Mouse (Mus musculus) hindbrain, embryonic 14.5 days (tissue): ENCODE measurements around the gene Acot7. TPM values are rescaled to one million over a fixed set of nuclear protein-coding genes. Genes with fewer than 3 reads are reported as not detected.

ENCODE experiments used
- ATAC-seq: fragments of 200-750 bp; cut with Nextera tagmentation; 2 replicates; pipeline ENCODE4 v1.8.0; 2017; ENCODE audit warnings: moderate number of reproducible peaks, mild to moderate bottlenecking, moderate TSS enrichment, moderate library complexity; ENCODE audit not compliant: low FRiP score
- DNase-seq: peaks from one replicate; pipeline ENCODE4 v3.0.0-alpha.2; 2015; ENCODE audit warnings: low spot score
- H3K27ac ChIP-seq: fragments of 300-500 bp; sonication (generic); 2 replicates; pipeline ENCODE4 v1.5.1; 2014; ENCODE audit warnings: mild to moderate bottlenecking, moderate library complexity
- H3K27me3 ChIP-seq: fragments of 300-500 bp; sonication (generic); 2 replicates; pipeline ENCODE4 v1.6.1; 2014; ENCODE audit warnings: mild to moderate bottlenecking, low read length, mixed read lengths; ENCODE audit not compliant: control insufficient read depth, insufficient read depth
- H3K36me3 ChIP-seq: fragments of 300-500 bp; sonication (generic); replicated peaks from 2 replicates; pipeline ENCODE4 v1.6.1; 2014; ENCODE audit not compliant: control insufficient read depth, insufficient read depth
- H3K4me1 ChIP-seq: fragments of 300-500 bp; sonication (generic); replicated peaks from 2 replicates; pipeline ENCODE4 v1.6.1; 2014; ENCODE audit warnings: antibody characterized with exemption, low read length, mixed read lengths; ENCODE audit not compliant: control insufficient read depth, insufficient read depth
- H3K4me2 ChIP-seq: fragments of 300-500 bp; sonication (generic); replicated peaks from 2 replicates; pipeline ENCODE4 v1.6.1; 2014; ENCODE audit warnings: mild to moderate bottlenecking, moderate library complexity
- H3K4me3 ChIP-seq: fragments of 300-500 bp; sonication (generic); replicated peaks from 2 replicates; pipeline ENCODE4 v1.5.1; 2014; ENCODE audit warnings: mild to moderate bottlenecking, low read length
- H3K9ac ChIP-seq: fragments of 300-500 bp; sonication (generic); 2 replicates; pipeline ENCODE4 v1.6.1; 2014
- H3K9me3 ChIP-seq: fragments of 300-500 bp; sonication (generic); 2 replicates; pipeline ENCODE4 v1.6.1; 2016; ENCODE audit warnings: low read length; ENCODE audit not compliant: control insufficient read depth
- WGBS: fragments of 180-500 bp; shearing (Covaris S2); extraction: QIAGEN DNeasy Blood & Tissue Kit; methylation state at CpG from one replicate; pipeline ENCODE4 v1.1.7; 2014; 5-methylcytosine and 5-hydroxymethylcytosine counted together
- polyA plus RNA-seq: library from polyadenylated mRNA; unstranded; fragments of >200 nt; fragmentation: Nextera tagmentation; extraction: Ambion mirVana; gene quantifications from 2 replicates; pipeline ENCODE4 v1.2.1, GENCODE M21; 2014

Gene Acot7
- polyA plus RNA-seq, 1 experiment from 2014 or later = 352 TPM

GRCm38 (mm10) chr4:152192569-152192968 lies 14.6 kb downstream of the Acot7 start:
- Histone ChIP-seq H3K27me3 (no peaks in the 10 kb centered on the region), H3K4me1 (peaks cover 5% of the 10 kb centered on the region; the same call in 1 of the 2 replicates), H3K4me2 (no peak overlapping the region), H3K27ac (no peak overlapping the region), H3K9ac (no peak overlapping the region), H3K36me3 (no peaks in the 10 kb centered on the region; the same call in 1 of the 2 replicates), H3K4me3 (no peak overlapping the region), H3K9me3 (no peaks in the 10 kb centered on the region)
- DNase-seq = no peak
- no peak for ATAC-seq
- WGBS = 50% methylated on average over 4 of the region's 4 CpGs

GRCm38 (mm10) chr4:152194476-152195175 lies 16.7 kb downstream of the Acot7 start:
- Histone ChIP-seq H3K4me1 (peaks cover 5% of the 10 kb centered on the region; the same call in 1 of the 2 replicates), H3K9me3 (no peaks in the 10 kb centered on the region), H3K9ac (no peak overlapping the region), H3K27ac (no peak overlapping the region), H3K4me3 (no peak overlapping the region), H3K27me3 (no peaks in the 10 kb centered on the region), H3K4me2 (no peak overlapping the region), H3K36me3 (no peaks in the 10 kb centered on the region)
- ATAC-seq = no peak
- WGBS = 85% methylated on average over 3 of the region's 3 CpGs
- no peak for DNase-seq

DNA sequence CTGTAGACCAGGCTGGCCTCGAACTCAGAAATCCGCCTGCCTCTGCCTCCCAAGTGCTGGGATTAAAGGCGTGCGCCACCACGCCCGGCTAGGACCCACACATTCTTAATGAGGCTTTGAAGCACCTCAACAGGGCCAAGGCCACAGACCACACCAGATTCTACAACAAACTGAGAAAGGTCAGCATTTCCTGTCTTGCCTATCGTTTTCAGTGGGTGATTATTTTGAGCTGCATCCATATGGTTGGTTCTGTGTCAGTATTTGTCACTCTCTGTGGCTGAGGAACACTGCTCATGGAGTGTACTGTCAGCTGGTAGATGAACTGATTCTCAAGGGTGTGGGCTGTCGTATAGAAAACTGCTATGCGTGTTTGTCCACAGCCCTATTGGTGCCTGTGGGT lies 18.3 kb downstream of the Acot7 start:
- H3K27ac ChIP-seq = no peak overlapping the region
- no peaks in the 10 kb centered on the region for H3K9me3 ChIP-seq
- H3K27me3 ChIP-seq = no peaks in the 10 kb centered on the region
- 95% methylated on average over 7 of the region's 9 CpGs for WGBS
- DNase-seq (no peak), ATAC-seq (no peak)
- H3K9ac ChIP-seq = no peak overlapping the region
- H3K4me3 ChIP-seq = no peak overlapping the region
- peaks cover 5% of the 10 kb centered on the region; the same call in 1 of the 2 replicates for H3K4me1 ChIP-seq
- no peak overlapping the region for H3K4me2 ChIP-seq
- no peaks in the 10 kb centered on the region for H3K36me3 ChIP-seq

DNA sequence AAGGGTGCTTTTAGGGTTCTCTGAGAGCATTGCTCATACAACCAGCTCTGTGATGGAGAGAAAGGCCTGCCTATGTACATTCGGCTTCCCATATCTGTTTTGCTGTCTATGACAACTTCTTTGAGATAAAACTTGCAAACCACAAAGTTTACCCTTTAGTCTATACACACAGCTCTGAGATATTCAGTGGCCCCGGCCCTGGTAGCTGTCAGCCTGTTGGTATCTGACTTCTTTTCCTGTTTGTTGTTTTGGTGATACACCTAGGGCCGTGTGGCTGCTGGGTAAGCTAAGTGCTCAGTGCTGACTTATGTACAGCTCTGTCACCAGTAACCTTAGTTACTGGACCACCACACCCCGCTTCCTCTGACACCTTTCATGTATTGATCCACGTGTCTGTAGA lies 19.6 kb downstream of the Acot7 start:
- no peak for ATAC-seq

DNA sequence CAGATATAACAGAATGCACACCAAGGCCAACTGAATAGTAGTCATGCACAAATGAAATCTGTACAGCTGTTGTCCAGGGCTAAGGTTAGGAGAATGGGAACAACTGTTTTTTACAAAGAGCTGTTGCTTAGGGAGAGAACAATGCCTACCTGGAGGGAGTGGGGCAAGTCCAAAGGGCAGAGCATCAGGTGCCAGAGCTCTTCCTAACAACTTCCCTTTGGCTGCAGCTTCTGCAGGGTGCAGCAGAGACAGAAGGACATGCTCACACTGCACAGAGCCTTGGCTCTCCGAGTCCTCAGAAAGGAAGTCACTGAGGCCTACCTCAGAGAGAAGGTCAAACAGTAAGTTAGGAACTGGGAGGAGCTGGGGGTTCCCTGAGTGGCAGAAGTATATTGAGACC lies 21.7 kb downstream of the Acot7 start:
- DNase-seq (no peak), ATAC-seq (no peak)
- Histone ChIP-seq H3K4me1 (no peaks in the 10 kb centered on the region), H3K27me3 (no peaks in the 10 kb centered on the region), H3K4me3 (no peak overlapping the region), H3K9me3 (no peaks in the 10 kb centered on the region), H3K4me2 (no peak overlapping the region), H3K27ac (no peak overlapping the region), H3K9ac (no peak overlapping the region), H3K36me3 (no peaks in the 10 kb centered on the region)
- 88% methylated on average over 1 of the region's 1 CpGs for WGBS

More for the DNA sequence above, 19.6 kb downstream of the Acot7 start:
- Histone ChIP-seq H3K27me3 (no peaks in the 10 kb centered on the region), H3K9ac (no peak overlapping the region), H3K9me3 (no peaks in the 10 kb centered on the region), H3K4me1 (peaks cover 5% of the 10 kb centered on the region; the same call in 1 of the 2 replicates), H3K4me2 (no peak overlapping the region), H3K36me3 (no peaks in the 10 kb centered on the region), H3K27ac (no peak overlapping the region), H3K4me3 (no peak overlapping the region)
- WGBS = 89% methylated on average over 5 of the region's 5 CpGs
- no peak for DNase-seq

GRCm38 (mm10) chr4:152201492-152201891 lies 23.6 kb downstream of the Acot7 start:
- H3K4me1 ChIP-seq = no peaks in the 10 kb centered on the region
- ATAC-seq (no peak), DNase-seq (no peak)
- no peak overlapping the region for H3K9ac ChIP-seq
- no peak overlapping the region for H3K4me2 ChIP-seq
- H3K27me3 ChIP-seq = no peaks in the 10 kb centered on the region
- no peaks in the 10 kb centered on the region for H3K9me3 ChIP-seq
- H3K36me3 ChIP-seq = no peaks in the 10 kb centered on the region
- WGBS = 69% methylated on average over 6 of the region's 6 CpGs
- no peak overlapping the region for H3K27ac ChIP-seq
- H3K4me3 ChIP-seq = no peak overlapping the region

DNA sequence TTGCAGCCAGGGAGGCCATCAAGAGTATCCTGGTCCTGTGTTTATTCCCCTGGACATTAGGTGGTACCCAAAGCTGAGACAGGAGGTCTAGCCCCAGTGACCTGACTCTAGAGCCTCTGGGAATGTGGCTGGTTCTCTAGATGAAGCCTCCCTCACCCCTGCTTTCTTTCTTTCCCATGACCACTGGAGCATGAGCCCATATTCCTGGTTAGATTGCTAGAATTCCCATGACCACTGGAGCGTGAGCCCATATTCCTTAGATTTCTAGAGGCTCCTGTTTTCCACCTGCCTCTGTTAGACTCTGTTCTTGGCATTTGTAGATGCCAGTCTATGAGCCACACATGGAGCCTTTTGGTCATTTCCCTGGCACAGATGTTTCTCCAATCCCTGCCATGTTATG lies 24.5 kb downstream of the Acot7 start:
- Histone ChIP-seq H3K4me2 (no peak overlapping the region), H3K4me3 (no peak overlapping the region), H3K9ac (no peak overlapping the region), H3K27ac (no peak overlapping the region), H3K9me3 (no peaks in the 10 kb centered on the region), H3K4me1 (no peaks in the 10 kb centered on the region), H3K27me3 (no peaks in the 10 kb centered on the region), H3K36me3 (no peaks in the 10 kb centered on the region)
- no peak for ATAC-seq
- DNase-seq = no peak
- 77% methylated on average over 1 of the region's 1 CpGs for WGBS

- no peak for DNase-seq
- H3K27me3 ChIP-seq = no peaks in the 10 kb centered on the region
- H3K4me2 ChIP-seq = no peak overlapping the region
- H3K9ac ChIP-seq = no peak overlapping the region
- no peaks in the 10 kb centered on the region for H3K4me1 ChIP-seq
- H3K4me3 ChIP-seq = no peak overlapping the region
- H3K9me3 ChIP-seq = no peaks in the 10 kb centered on the region
- ATAC-seq = no peak; the same call in 1 of the 2 replicates
- no peaks in the 10 kb centered on the region for H3K36me3 ChIP-seq
- no peak overlapping the region for H3K27ac ChIP-seq
- WGBS = 66% methylated on average over 3 of the region's 3 CpGs
These were observed 25.0 kb downstream of the Acot7 start for GRCm38 (mm10) chr4:152202905-152203304.

DNA sequence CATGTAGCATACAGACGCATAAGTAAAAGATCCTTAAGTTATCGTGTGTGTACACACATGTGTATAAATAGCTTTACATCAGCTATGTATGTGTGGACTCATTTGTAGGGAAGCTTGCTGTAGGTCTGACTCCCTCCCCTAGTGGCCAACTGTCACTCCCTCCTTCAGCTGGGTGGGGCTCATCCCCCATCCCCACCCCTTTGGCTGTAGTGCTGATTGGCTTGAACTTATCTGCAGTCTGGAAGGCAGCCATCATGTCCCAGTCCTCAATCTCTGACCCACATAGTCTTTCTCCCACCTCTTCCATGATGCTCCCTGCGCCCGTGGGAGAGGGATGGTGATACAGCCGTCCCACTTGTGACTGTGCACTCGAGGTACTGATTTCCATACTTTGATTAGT lies 26.7 kb downstream of the Acot7 start:
- no peak overlapping the region for H3K9ac ChIP-seq
- 91% methylated on average over 6 of the region's 6 CpGs for WGBS
- H3K36me3 ChIP-seq = no peaks in the 10 kb centered on the region
- H3K27ac ChIP-seq = no peak overlapping the region
- no peaks in the 10 kb centered on the region for H3K27me3 ChIP-seq
- H3K4me2 ChIP-seq = no peak overlapping the region
- no peaks in the 10 kb centered on the region for H3K9me3 ChIP-seq
- DNase-seq (no peak), ATAC-seq (no peak)
- H3K4me1 ChIP-seq = no peaks in the 10 kb centered on the region
- no peak overlapping the region for H3K4me3 ChIP-seq

GRCm38 (mm10) chr4:152206199-152206598 lies 28.3 kb downstream of the Acot7 start:
- 58% methylated on average over 6 of the region's 6 CpGs for WGBS

More at GRCm38 (mm10) chr4:152206199-152206598, 28.3 kb downstream of the Acot7 start:
- no peak overlapping the region for H3K9ac ChIP-seq
- no peak overlapping the region for H3K27ac ChIP-seq
- no peaks in the 10 kb centered on the region for H3K27me3 ChIP-seq
- DNase-seq (no peak), ATAC-seq (no peak)
- no peak overlapping the region for H3K4me3 ChIP-seq
- H3K4me1 ChIP-seq = no peaks in the 10 kb centered on the region
- 0 out of 2 replicates have a peak, but pooled peaks cover 3% of the 10 kb centered on the region for H3K36me3 ChIP-seq
- no peaks in the 10 kb centered on the region for H3K9me3 ChIP-seq
- H3K4me2 ChIP-seq = no peak overlapping the region
